Mouse (Mus musculus): ENCODE results near the gene Cd3eap. TPM values are rescaled to one million over a fixed set of nuclear protein-coding genes. Genes with fewer than 3 reads are reported as not detected.

Gene Cd3eap
- total RNA-seq (2021), result 1 to 10 TPM; 7.8 to 9.8 TPM
- long read RNA-seq, experiment 1, transcript Cd3eap-201 (3 exons, 2,239 nt), result major isoform, 12 of 16 reads
- long read RNA-seq, experiment 1, partial matches to known transcripts, result 0 of 16 reads
- long read RNA-seq, experiment 1, other reads (novel, unspliced or antisense), result 4 of 16 reads
- long read RNA-seq, experiment 2, transcript Cd3eap-201 (3 exons, 2,239 nt), result major isoform, 7 of 10 reads
- long read RNA-seq, experiment 2, partial matches to known transcripts, result 0 of 10 reads
- long read RNA-seq, experiment 2, other reads (novel, unspliced or antisense), result 3 of 10 reads

DNA sequence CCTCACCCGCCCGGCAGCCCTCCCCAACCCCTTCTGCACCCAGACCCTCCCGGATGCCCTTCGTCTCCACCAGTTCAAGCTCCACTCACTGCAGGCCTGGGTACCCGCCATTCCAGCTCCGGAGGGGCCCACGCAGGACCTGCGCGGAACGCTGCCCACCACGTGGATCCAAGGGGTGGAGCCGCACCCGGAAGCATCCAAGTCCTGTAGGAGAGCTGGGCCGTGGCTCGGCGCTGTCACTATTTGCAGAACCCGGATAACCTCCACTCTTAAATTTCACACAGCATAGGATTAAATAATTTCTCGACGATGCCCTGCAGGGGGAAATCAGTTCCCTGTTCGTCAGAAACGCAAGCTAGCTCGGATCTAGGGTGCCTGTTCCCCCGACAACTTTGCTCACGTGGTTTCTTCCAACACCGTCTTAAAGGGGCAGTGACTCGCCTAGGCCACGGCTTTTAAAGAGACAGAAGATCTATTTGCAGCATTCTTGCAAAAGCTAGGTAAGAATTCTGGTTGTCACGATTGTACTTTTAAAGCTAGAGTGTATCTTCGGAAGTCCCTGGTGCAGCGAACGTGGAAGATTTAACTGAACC lies at the start of gene Cd3eap, which contains the start of gene Ppp1r13l:
TSS of gene Cd3eap (minus strand) at position 185 of the 593 bp plus-strand sequence.
TSS of gene Ppp1r13l (plus strand) at position 451 of the 593 bp plus-strand sequence.
- peak; percentile 86 for DNase-seq

DNA sequence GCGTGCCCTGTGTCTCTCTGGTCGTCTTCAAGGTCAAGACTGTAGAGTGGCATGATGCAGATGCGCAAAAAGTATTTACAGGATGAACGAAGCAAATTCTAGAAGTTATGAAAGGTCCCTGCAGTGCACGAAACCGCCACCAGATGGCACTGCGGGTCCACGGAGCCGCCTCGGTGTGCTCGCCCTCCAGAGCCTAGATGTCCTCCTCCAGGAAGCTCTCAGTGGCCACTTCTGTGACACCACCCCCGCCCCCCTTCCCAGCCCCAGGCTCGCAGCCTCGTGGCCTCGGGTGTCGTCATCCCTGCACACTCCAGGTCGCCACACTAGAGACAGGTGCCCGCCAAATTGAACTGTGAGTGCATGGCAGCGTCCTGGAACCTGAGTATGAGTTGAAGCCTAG lies 46.1 kb upstream of the Cd3eap start:
- peak; percentile 87 for DNase-seq

DNA sequence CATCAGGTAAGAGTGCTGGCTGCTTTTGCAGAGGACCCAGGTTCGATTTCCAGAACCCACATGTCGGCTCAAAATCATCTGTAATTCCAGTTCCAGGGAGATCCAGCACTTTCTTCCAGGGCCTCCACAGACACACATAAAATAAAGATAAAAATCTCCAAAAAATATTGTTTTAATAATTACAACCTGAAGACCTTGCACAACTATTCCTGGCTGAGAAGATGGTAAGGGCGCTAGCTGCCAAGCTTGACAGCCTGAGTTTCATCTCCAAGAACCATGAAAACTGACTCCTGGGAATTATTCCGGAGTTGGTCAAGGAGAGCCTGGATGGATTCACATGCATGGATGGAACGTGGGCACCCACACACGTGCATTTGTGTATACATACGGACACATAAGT lies 45.2 kb upstream of the Cd3eap start, which contains the start of gene Ckm:
TSS of gene Ckm (plus strand) at position 301 of the 400 bp plus-strand sequence.
- DNase-seq, result no peak

GRCm38 (mm10) chr7:19403731-19404296 lies 44.5 kb upstream of the Cd3eap start, which contains the start of gene Klc3:
TSS of gene Klc3 (minus strand) at chr7:19404104.
- no peak for DNase-seq

DNA sequence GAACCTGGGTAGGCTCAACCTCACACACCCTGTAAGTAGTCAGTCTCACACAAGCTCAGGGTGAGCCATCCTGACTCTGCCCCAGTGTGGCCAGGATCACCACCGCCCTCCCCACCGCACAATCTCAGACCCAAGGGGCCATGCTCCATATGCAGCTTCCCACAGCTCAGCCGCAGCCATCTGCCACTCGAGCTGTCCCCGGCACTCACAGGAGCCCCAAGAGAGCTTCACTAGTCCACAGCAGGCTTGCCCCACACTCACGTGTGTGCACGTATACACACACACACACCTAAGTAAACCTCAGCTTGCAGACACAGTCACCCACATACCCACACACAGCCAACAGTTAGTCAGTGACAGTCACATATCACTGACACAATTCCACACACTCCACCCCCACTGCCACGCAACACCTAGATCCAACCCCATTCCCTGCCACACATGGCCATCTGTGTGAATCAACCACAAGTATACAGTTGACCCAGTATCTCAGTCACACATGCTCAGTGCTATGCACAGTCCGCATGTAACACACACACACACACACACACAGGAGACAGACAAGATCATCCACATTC lies 43.3 kb upstream of the Cd3eap start:
- DNase-seq, result no peak

GRCm38 (mm10) chr7:19400946-19401345 lies 41.7 kb upstream of the Cd3eap start:
- DNase-seq, result no peak

- DNase-seq, result no peak
Measured at GRCm38 (mm10) chr7:19399496-19400280, 40.4 kb upstream of the Cd3eap start.

DNA sequence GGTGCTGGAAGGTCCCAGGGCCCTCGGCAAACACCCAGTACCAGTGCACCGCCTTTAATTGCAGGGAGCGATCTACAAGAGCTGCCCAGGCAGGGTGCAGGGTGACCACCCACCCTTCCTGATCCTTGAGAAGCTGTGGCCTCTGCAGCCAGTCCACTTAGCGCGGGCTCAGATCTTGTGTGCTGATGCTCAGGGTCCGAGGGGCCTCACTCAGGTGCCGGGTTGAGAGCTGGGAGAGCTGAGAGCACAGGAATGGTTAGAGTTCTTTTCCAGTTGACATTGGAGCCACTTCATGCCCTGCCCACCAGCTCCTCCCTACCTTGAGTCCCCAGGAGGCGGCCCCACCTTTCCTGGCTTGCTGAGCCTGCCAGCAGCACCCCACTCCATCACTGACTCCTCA lies 35.2 kb upstream of the Cd3eap start:
- no peak for DNase-seq

DNA sequence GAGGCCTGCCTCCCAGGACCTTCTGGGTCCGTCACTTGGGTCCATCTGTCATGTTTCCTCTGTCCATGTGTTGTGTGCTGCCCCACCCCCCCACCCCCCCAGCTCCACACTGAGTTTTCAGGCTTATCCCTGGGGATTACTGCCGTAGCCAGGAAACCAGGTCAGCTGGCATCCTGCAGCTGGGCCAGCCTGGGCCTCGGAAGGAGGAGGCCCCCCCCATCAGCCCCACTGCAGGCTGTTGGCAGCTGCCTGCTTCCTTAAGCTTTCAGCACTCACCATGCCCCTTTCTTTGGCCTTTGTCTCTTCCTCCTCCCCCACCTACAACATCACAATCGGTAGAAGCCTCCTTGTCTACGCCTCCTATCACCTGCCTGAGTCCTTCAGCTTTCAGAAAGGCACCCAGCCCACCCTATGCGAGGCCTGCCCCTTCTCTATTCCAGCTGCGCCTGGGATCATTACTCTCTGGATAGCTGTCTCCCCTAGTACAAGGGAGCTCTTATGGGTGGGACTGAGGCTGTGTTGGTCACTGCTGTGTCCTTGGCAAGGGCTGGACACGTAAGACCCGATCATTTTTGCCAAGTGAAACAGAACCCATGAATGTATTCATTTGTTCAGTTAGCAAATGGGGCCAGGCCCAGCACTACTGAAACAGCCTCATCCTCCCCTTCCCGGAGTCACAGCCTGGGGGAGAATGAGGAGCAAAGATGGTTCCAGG lies 29.6 kb upstream of the Cd3eap start:
- no peak for DNase-seq

DNA sequence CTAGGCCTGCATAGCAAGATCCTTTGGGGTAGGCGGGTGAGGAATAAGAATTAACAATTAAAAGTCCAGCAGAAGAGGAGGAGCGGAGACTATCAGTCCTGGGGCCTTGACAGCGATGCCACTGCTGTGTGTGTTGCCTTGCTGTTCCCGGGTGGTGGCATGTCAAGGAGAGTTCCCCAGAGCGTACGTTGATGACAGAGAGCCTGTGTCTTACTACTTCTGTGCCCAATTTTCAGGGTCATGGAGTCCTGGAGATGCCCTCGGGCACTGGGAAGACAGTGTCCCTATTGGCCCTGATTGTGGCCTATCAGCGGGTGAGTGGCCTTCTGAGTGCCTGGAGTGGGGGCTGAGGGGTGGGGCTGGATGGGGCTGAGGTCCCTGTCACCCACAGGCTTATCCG lies 24.4 kb upstream of the Cd3eap start:
- DNase-seq, result no peak

GRCm38 (mm10) chr7:19382166-19382541 lies 22.9 kb upstream of the Cd3eap start:
- DNase-seq, result peak; percentile 37

GRCm38 (mm10) chr7:19381377-19382165 lies 22.3 kb upstream of the Cd3eap start, which contains the start of gene Ercc2:
TSS of gene Ercc2 (plus strand) at chr7:19382010.
- peak; percentile 99 for DNase-seq

DNA sequence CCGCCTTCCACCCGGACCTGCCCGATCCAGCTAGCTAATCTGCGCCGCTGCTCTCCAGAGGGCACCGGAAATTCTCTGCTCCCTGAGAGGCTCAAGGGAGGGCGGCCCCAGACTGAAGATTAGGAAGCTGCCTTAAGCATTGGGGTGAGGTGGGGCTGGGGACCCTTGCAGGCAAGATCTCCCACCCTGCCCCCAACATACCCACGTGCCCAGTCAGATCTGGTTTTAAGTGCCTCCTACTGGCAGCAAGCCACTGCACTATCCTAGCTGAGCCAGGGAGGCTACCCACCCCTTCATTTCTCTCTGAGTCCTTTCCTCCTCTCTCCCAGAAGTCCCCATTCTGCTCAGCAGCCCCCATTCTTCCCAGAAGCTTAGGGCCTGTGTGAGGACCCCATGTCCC lies 18.8 kb upstream of the Cd3eap start:
- no peak for DNase-seq

- no peak for DNase-seq
Measured at GRCm38 (mm10) chr7:19376019-19376418, 16.7 kb upstream of the Cd3eap start.

GRCm38 (mm10) chr7:19375368-19375767 lies 16.1 kb upstream of the Cd3eap start:
- no peak for DNase-seq

GRCm38 (mm10) chr7:19373367-19373766 lies 14.1 kb upstream of the Cd3eap start:
- DNase-seq, result no peak

- peak; percentile 73 for DNase-seq
Measured at GRCm38 (mm10) chr7:19369823-19370425, 10.6 kb upstream of the Cd3eap start.

GRCm38 (mm10) chr7:19368380-19368779 lies 9.1 kb upstream of the Cd3eap start:
- peak; percentile 45 for DNase-seq

DNA sequence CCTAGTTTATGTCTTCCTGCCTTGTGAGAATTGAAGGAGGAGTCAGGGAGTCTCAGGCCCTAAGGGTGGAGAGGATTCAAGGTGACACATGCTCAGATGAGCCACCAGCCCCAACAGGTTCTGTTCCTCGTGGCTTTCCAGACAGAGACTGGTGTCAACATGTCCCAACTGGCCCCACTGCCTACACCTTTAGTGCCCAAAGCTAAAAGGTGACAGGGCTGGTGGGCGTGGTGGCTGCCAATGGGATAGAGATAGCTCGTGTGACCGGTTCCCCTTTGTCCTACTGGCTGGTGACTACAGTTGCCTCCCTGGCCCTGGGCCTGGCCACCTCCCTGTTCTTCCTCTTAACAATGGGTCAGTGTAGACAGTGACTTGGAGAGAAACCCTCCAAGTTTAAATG lies 6.1 kb upstream of the Cd3eap start:
- no peak for DNase-seq

- peak; percentile 80 for DNase-seq
Measured at GRCm38 (mm10) chr7:19363881-19364280, 4.6 kb upstream of the Cd3eap start.
